Mouse (Mus musculus) CH12.LX (cell line): ENCODE measurements around the gene Serpinf2.

Experiments used
- CTCF ChIP-seq, 2 experiments: IDR thresholded peaks in 1 of 2; conservative IDR thresholded peaks in 1 of 2; 2 replicates each; pipeline ENCODE4 v1.5.1; 2011 to 2012; ENCODE audit warnings: low read depth in 2 of 2, low read length in 2 of 2, improper control_type of control experiment in 1 of 2, inconsistent platforms in 1 of 2, mild to moderate bottlenecking in 1 of 2, moderate library complexity in 1 of 2
- E2F4 ChIP-seq: IDR thresholded peaks from 2 replicates; pipeline ENCODE4 v1.6.1; 2011; ENCODE audit warnings: low read depth, low read length, improper control_type of control experiment; ENCODE audit not compliant: insufficient replicate concordance
- HCFC1 ChIP-seq: IDR thresholded peaks from 2 replicates; pipeline ENCODE4 v1.6.1; 2012; ENCODE audit warnings: low read depth, mild to moderate bottlenecking, inconsistent platforms, low read length, improper control_type of control experiment
- MAFK ChIP-seq: IDR thresholded peaks from 2 replicates; pipeline ENCODE4 v1.6.1; 2011; ENCODE audit warnings: low read length, improper control_type of control experiment; ENCODE audit not compliant: insufficient replicate concordance
- MAX ChIP-seq: IDR thresholded peaks from 2 replicates; pipeline ENCODE4 v1.6.1; 2011; ENCODE audit warnings: low read length, improper control_type of control experiment
- POLR2A ChIP-seq: IDR thresholded peaks from 2 replicates; pipeline ENCODE4 v1.6.1; 2011; ENCODE audit warnings: low read depth, mild to moderate bottlenecking, improper control_type of control experiment, low read length
- RCOR1 ChIP-seq: conservative IDR thresholded peaks from 2 replicates; pipeline ENCODE4 v1.6.1; 2012; ENCODE audit warnings: low read depth, mild to moderate bottlenecking, inconsistent platforms, low read length, improper control_type of control experiment
- USF1 ChIP-seq: IDR thresholded peaks from 2 replicates; pipeline ENCODE4 v1.6.1; 2014; ENCODE audit warnings: low read depth, mild to moderate bottlenecking, inconsistent platforms, low read length, improper control_type of control experiment
- ZC3H11A ChIP-seq: IDR thresholded peaks from 2 replicates; pipeline ENCODE4 v1.6.1; 2012; ENCODE audit warnings: low read depth, mild to moderate bottlenecking, inconsistent platforms, low read length, improper control_type of control experiment

GRCm38 (mm10) chr11:75456440-75456871 lies 17.1 kb upstream of the Serpinf2 start:
- no peak for TF ChIP-seq CTCF (conservative IDR thresholded peaks at IDR 0.05 in 1 of 2, IDR thresholded peaks at IDR 0.05 in 1 of 2; ENCODE audit: low read depth in 2 of 2, low read length in 2 of 2)
- no peak for TF ChIP-seq POLR2A
- TF ChIP-seq E2F4, result no peak
- no peak for TF ChIP-seq ZC3H11A
- TF ChIP-seq MAFK, result no peak
- no peak for TF ChIP-seq HCFC1
- no peak for TF ChIP-seq RCOR1
- TF ChIP-seq USF1, result peak; percentile 58
- TF ChIP-seq MAX, result peak; percentile 81
